In genomic region chr11:78571854-78572253, GRCm38 (mm10) we compare ENCODE assay signal across 1 mouse cellular context.
A peak's percentile ranks its signal among the peaks of the same experiment; 100 is the strongest.
TF ChIP-seq lines count a peak whose summit lies in the region.

No protein-coding gene starts in this region.

TF ChIP-seq in MEL, 35 proteins besides CTCF, POLR2A, EP300 and RAD21 (continued from another document):
- TF ChIP-seq TCF12 (IDR thresholded peaks at IDR 0.05; ENCODE audit: low read depth, low read length): peak; percentile 72
- no peak for TF ChIP-seq KAT2A (conservative IDR thresholded peaks at IDR 0.05; ENCODE audit: low read depth, low read length)
- TF ChIP-seq ETS1 (IDR thresholded peaks at IDR 0.05; ENCODE audit: low read depth, low read length): peak; percentile 95
- peak; percentile 89 for TF ChIP-seq USF1 (IDR thresholded peaks at IDR 0.05; ENCODE audit: low read depth, low read length)
- no peak for TF ChIP-seq GABPA (IDR thresholded peaks at IDR 0.05; ENCODE audit: low read depth, low read length)
- TF ChIP-seq NELFE (IDR thresholded peaks at IDR 0.05; ENCODE audit: low read depth, low read length): no peak
- no peak for TF ChIP-seq HCFC1 (IDR thresholded peaks at IDR 0.05; ENCODE audit: low read depth, low read length)
- TF ChIP-seq ZKSCAN1 (IDR thresholded peaks at IDR 0.05; ENCODE audit: low read depth, low read length): no peak
- TF ChIP-seq BHLHE40 (IDR thresholded peaks at IDR 0.05; ENCODE audit: borderline replicate concordance, low read depth, low read length): peak; percentile 94
- TF ChIP-seq USF2 (IDR thresholded peaks at IDR 0.05; ENCODE audit: borderline replicate concordance in 1 of 2, insufficient read depth in 1 of 2, low read depth in 1 of 2, low read length in 2 of 2): peak in 1 of 2 experiments; percentile 36; a peak in 1 of 4 replicates
- TF ChIP-seq CHD1 (IDR thresholded peaks at IDR 0.05; ENCODE audit: low read depth, low read length): no peak
- TF ChIP-seq ELF1 (IDR thresholded peaks at IDR 0.05; ENCODE audit: low read depth, low read length): no peak
- TF ChIP-seq POLR2AphosphoS5 (IDR thresholded peaks at IDR 0.05; ENCODE audit: borderline replicate concordance, low read depth, low read length): no peak
